Mouse (Mus musculus): ENCODE data around the gene Grtp1. TPM values are rescaled to one million over a fixed set of nuclear protein-coding genes. Genes with fewer than 3 reads are reported as not detected.

Grtp1 gene
- polyA plus RNA-seq, 1 experiment from 2014 or later: 1.5 TPM

DNA sequence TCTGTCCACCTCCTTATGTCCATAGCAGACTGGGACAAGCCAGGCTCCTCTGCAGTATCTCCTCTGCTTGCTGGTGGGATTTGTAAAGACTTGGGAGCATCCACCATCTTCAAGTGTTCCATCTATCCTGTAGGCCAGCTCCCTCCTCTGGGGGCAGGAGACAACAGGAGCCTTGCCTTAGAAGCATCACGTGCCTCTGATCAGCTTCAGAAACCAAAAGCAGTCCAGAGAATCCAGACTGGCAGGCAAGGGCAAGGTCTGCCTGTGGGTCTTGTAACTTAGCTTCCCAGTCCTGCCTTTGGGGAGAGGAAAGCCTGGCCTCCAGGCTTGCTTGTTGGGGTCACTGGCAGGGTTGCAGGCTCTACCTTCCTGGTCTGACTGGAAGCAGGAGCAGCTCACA is 24.8 kb downstream of the Grtp1 start:
- no peak for DNase-seq (ENCODE audit: low spot score)

DNA sequence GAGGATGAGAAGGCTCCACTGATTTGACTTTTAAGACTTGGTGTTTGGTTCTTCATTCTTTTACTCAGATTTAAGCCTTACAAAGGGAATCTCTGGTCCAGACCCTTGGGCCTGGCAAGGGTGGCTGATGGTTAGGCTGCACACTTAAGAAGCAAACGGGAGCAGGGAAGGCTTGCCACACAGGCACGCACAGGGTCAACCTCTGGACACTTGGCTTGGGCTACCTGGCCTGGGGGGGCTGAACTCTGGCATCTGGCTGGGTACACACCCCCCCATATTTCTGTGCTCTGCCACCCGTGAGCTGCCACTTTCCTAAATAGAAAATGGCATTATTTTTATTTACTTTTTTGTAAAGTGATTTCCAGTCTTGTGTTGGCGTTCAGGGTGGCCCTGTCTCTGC is 25.6 kb downstream of the Grtp1 start:
- no peak for DNase-seq (ENCODE audit: low spot score)

DNA sequence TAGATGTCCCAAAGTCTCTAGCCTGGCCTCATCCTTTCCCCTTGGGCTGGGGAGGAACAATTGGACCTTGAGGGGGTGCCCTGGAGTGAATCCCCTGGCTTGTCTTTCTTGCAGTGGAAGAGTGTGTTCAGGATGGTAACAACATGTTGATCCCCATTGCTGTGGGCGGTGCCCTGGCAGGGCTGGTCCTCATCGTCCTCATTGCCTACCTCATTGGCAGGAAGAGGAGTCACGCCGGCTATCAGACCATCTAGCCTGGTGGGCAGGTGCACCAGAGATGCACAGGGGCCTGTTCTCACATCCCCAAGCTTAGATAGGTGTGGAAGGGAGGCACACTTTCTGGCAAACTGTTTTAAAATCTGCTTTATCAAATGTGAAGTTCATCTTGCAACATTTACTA is 26.1 kb downstream of the Grtp1 start:
- no peak for DNase-seq (ENCODE audit: low spot score)

DNA sequence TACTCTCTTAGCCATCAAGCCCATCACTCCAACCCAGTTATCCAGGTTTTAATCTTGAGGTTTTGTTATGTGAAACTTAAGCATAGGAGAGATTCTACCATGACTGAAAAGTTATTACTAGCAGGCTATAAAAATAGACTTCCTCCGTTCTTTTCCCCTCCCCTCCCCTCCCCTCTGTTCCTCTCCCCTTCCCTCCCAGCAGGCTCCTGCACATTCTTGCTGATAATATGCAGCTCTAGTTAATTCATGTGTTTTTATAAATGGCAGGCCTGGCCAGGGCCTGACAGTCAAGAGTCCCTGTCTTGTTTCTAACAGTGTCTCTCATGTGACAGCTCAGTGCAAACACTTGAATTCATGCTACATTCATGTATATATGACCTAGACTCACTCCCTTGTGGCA is 29.9 kb downstream of the Grtp1 start:
- no peak for DNase-seq (ENCODE audit: low spot score)

DNA sequence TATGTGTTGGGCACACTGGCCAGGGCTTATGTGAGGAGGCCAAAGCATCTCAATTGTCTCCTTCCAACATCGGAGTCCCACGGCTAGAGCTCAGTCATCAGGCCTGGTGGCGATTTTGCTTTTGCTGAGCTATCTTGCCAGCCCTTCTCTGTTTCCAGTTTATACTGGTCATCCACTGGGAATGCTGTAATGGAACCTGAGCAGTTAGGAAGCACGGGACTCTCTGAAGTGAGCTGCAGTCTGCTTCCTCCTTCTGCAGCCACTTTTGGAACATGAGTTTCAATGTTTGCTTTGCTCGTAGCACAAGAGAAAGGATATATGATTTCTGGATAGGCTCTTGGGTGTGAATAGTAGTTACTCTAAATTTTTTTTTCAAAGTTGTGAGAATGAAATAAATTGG is 36.1 kb downstream of the Grtp1 start:
- DNase-seq (ENCODE audit: low spot score): no peak

DNA sequence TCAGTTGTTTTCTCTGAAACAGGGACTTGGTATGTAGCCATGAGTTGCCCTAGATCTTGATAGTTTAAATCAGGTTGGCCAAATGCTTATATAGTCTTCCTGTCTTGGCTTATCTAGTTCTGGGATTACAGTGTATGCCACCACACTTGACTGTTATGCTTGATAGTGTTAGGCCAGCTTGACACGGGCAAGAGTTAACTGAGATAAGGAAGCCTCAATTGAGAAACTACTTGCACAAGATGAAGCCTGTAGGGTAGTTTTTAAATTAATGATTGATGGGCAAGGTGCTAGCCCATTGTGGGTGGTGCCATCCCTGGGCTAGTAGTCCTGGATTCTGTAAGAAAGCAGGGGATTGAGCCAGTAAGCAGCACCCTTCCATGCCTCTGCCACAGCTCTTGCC is 36.9 kb downstream of the Grtp1 start:
- no peak for DNase-seq (ENCODE audit: low spot score)

DNA sequence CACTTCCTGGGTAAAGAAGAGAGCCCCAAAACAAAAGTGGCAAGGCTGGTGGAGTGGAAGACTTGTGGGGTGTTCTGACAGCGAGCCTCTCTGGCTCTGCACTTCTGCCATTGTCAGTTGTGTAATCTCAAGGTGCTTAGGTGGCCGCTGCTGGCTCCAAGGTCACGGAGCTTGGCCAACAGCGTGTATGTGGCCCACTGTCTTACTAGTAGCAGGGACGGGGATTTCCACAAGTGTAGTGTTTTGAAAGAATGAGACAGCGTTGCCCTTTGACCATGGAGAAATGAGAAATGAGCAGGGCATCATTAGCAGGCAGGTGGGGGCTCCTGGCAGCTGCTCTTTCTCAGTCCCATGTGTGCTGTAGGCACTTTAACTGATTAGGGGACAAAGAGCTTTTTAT is 38.3 kb downstream of the Grtp1 start:
- DNase-seq (ENCODE audit: low spot score): no peak

DNA sequence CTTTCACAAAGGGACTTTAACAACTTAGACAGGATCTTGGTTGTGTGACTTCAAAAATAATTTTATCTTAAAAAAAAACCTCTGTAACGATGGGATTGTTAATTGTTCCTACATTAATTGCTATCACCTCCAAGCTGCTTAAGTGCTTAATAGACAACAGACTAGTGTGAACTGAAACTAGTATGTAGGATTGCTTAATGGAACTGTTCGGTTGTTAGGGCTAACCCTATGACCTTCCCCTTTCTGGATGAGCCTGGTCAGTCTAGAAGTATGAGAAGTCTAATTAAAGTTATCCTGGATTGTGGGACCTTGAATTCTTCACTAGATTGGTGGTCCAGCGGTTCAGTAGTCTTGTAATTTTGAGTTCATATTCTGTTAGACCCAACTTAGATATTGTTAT is 39.7 kb downstream of the Grtp1 start:
- DNase-seq (ENCODE audit: low spot score): no peak

DNA sequence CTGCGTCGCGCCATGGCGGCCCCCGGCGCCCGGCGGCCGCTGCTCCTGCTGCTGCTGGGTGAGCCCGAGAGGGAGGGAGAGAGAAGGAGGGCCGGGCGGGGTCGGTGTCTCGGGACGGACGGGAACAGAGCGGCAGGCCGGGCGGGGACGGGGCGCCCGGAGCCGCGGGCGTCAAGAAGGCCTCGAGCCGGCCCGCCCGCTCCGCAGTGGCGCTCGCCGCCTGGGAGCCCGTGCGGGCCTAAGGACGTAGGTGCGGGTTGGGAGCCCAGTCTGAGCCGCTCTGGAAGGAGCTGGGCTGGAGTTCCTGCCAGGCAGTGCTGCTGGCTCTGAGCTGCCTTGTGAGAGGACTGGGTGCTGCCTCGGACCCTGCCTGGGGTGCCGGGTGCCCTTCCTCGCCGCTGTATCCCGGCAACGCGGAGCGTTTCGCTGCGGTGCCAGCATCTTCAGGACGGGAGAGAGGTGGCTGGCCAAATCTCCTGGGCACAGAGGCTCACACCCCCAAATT is 41.0 kb downstream of the Grtp1 start:
- no peak for DNase-seq (ENCODE audit: low spot score)

DNA sequence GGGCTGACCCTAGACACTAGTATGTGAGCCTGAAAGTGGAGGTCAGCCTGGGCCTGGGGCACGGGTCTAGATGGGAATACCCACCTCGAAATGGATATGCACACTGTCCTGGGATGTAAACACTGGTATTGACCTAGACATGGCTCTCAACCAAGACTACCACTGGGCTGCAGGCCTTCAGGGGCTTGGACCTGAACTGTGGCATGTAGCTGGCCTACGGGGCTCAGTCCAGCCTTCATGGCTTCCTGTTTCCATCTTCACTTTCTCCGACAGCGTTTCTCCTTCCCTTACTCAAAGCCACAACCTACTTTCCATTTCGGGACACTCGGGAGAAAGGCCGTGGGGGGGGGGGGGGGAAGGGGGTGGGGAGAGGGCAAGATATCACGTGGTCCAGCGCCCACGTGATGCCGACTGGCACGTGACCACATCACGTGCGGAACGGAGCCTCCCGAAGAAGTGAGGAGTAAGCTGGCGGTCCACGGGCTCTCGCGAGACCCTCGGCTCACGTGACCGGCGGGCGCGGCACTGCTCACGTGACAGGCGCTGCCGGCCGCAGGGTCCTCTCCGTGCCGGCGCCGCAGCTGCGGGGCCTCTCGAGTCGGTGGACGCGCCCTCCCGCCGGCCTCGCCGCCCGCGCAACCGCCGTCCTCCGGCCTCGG is 41.6 kb downstream of the Grtp1 start, which contains the start of gene Lamp1:
Gene Lamp1 (plus strand): TSS at position 444 of the 659 bp plus-strand sequence.
- peak; percentile 96 for DNase-seq (ENCODE audit: low spot score)

DNA sequence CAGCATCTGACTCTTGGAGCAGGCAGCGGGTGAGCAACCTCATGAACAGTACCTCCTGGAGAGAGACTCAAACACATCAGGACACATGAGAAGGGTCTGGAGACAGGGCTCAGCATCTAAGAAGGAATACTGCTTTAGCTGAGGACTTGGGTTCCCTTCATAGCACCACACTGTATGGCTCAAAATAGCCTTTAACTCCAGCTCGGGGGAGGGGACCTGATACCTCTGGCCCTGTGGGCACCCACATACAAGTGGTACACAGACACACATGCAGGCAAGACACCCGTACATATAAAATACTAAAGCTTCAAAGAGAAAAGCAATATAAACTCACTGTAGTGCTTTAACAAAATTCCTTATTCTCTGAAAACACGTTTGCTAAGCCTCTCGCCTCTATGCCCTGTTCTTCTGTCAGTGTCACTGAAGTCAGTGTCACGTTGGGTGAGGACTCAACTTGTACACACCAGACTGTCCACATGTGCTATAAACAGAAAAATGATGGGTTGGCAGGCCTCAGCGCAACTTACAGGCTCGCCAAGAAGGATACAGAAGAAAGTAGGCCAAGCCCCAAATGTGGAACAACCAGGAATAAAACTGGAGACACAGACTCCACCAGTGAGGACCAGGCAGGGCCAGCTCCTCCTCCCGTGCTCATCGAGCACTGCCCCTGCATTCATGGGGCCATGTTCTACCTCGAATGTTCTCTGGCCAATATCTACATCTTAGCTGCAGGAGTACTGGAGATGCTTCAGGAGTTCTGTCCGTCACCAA is 43.9 kb downstream of the Grtp1 start:
- no peak for DNase-seq (ENCODE audit: low spot score)

DNA sequence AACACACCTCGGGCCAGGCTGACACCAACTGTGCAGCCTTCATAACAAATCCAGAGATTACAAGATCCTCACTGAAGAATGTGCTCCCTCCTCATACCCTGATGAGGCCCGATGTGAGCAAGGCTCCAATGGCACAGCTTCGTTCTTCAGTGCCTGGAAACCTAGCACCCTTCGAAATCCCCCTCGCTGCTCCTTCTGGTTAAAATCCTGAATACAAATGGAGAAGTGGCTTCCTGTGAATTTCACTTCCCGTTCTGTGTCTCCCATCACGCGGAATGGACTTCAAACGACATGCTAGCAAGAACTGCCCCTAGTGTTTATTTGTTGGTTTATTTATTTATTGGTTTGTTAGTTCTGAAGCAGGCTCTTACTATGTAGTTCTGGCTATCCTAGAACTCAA is 45.1 kb downstream of the Grtp1 start:
- DNase-seq (ENCODE audit: low spot score): no peak

DNA sequence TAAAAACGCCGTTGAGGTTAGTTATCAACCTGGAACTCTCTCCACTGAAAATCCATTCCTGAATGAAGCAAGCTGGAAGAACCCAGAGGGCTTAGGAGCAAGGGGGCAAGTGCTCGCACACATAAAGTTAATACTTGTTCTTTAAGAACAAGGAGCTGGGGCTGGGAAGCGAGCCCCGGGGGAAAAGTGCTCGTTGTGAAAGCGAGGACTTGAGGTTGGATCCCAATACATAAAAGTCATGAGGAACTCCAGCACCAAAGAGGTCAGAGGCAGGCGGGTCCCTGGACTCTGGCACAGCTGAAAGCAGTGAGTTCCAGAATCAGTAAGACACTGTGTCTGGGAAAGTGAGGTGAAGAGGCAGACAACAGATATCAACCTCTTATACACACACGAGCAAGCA is 46.3 kb downstream of the Grtp1 start:
- no peak for DNase-seq (ENCODE audit: low spot score)

DNA sequence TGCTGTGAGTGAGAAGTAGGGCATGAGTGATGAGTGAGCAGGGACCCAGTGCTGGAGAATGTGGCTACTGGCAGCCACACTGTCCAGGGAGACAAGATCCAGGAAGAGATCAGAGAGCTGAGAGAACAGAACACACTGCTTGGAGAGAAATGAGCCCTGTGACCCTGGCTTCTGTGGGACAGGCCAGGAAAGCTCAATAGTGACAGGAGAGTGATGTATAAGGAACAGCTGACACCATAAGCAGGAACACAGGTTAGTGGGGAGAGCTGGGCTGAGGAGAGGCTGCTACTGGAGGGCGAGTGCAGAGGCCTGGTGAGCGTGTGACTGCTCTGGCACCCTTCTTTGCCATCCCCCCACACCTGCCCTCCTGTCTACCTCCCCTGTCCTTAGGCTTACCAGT is 49.5 kb downstream of the Grtp1 start:
- no peak for DNase-seq (ENCODE audit: low spot score)

DNA sequence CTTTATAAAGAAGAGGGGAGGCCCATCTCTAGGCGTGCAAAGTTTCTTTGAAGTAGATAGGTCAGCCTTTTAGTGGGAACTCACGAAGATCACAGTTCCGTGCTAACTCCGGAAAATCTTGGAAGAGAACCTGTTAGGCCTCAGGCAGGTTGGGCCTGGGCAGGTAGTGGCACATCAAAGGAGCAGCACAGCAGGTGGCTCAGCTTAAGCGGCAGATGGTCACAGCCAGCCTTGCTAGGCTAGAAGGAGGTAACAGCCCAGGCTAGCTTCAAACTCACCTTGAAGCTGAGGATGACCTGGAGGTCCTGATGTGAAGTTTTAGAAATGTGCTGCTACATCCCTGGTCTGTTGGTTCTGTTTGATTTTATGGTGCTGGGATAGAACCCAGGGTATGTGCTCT is 50.6 kb downstream of the Grtp1 start:
- DNase-seq (ENCODE audit: low spot score): no peak

DNA sequence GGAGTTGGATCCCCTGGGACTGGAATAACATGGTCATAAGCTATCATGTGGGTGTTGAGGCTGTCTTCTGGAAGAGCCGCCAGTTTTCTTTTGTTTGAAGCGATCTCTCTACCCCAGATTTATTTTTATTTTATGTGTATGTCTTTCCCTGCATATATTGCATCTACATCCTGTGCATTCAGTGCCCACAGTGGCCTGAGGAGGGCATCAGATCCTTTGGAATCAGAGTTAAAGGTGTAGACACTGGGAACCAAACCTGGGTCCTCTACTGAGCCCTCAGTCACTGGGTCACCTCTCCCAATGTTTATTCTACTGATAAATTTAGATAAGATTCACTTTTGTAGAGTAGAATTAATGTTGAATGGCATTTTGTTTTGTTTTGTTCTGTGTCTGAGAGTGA is 51.1 kb downstream of the Grtp1 start:
- no peak for DNase-seq (ENCODE audit: low spot score)

DNA sequence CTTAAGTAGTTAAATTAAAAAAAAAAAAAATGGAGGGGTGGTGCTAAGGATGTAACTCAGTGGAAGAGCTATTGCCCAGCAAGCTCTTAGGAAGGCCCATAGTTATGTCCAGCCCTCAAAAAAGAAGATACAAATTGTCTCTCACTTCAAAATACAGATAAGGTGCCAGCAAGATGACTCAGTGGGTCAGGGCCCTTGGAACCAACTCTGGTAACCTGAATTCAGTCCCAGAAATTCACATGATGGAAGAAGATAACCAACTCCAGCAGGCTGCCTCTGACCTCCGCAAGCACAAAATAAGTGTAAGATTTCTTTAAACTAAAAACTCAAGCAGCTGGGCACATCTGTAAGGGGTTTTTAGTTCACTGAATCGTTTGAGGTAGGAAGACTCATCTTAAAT is 51.9 kb downstream of the Grtp1 start:
- DNase-seq (ENCODE audit: low spot score): no peak

DNA sequence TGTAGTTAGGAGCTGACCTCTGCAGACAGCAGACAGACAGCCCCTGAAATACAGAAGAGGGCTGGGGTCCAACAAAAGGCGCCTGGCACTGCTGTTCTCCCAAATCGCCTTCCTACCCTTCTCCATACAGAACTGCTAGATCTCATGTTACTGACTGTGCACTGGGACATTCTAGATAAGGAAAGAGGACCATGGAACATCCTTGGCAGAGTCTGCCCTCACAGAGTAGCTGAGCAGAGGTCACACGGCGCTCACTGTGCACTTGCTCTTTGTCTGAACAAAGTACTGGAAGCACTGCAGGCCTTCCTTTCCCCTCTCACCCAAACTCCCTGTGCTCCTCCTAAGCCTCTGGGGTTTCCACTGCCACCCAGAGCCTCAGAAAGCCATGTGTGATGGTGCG is 58.7 kb downstream of the Grtp1 start:
- no peak for DNase-seq (ENCODE audit: low spot score)

DNA sequence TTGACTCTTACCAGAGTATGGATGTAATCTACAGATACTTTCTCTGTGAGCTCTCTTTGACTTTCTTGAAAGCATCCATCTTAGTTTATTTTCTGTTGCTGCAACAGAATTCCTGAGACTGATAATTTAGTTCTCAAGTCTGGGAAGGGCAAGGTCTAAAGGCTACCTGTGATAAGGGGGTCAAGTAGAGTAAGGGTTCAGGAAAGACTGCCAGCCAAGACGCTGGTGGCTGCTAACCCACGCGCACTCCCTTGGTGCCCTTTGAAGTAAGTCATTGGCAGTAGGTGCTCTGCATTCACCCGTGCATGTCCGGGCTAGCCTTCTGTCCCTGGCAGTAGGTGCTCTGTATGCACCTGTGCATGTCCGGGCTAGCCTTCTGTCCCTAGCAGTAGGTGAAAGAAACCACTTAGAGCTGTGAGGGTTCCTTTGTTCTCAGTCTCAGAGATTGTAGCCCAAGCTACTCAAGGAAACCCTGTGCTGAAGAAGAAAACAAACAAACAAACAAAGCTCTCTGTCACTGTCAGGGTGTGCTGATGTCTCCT is 60.7 kb downstream of the Grtp1 start:
- DNase-seq (ENCODE audit: low spot score): no peak

DNA sequence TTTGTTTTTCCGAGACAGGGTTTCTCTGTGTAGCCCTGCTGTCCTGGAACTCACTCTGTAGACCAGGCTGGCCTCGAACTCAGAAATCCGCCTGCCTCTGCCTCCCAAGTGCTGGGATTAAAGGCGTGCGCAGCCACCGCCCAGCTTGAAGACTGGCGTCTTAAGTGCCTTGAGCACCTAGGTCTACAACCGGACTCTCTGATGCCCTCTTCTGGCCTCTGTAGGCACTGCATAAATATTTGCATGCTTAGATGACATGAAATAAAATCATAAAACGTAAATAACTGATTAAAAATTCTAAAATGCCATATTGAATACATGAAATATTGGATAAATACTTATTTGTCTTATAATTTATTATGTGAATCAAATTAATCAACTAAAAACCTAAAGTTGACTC is 68.2 kb downstream of the Grtp1 start:
- DNase-seq (ENCODE audit: low spot score): peak; percentile 67

DNA sequence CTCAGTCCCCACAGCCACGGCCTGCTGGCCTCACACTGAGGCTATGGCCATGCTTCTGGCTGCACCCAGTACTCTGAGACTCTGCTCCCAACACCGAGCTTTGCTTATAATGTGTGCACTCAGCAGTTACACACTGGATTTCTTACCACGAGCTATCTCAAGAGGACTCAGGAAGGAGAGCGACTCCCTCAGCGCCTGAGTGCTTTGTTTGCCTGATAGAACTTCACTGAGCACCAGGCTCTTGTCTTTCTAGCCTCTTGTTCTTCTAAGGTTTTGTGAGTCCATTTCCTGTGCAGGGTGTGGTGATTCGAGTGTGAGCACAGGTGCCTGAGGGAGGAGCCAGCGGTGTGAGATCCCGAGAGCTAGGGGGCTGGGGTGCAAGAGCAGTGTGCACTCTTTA is 75.5 kb downstream of the Grtp1 start:
- no peak for DNase-seq (ENCODE audit: low spot score)

DNA sequence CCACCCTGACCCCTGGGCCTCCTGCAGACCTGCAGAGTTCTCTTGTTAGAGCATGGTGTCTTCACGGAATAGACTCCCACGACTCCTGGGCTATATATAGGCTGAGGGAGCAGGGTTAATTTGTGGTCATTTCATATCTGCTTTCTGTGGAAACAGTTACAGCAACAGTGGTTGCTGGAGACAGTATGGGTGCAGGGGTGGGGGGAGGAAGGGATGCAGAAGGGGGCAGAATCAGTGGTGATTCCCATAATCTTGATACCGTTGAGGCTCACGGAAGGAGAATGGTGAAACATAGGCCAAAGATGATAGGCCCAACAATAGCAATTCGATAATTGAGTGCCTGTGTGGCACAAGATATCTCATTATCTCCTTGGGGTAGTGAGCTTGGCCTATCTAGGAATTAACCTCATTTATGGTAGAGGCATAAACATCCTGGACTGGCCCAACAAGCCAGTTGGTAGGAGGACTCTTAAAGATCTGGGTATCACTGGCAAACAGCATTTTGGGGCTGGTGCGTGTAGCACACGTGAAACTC is 77.5 kb downstream of the Grtp1 start:
- no peak for DNase-seq (ENCODE audit: low spot score)

Measured in thymus, postnatal 0 days (tissue).